Mouse (Mus musculus) bone marrow, adult 2 months (tissue): Measurements from ENCODE around the gene Mgat5.

Experiments used
- CTCF ChIP-seq: fragments of 200-500 bp; IDR thresholded peaks from 2 replicates; pipeline ENCODE4 v1.5.1; 2011; ENCODE audit warnings: low read length, control low read depth; ENCODE audit not compliant: control insufficient read depth, insufficient read depth
- POLR2A ChIP-seq: fragments of 200-500 bp; IDR thresholded peaks from 2 replicates; pipeline ENCODE4 v1.6.1; 2011; ENCODE audit warnings: low read depth, mild to moderate bottlenecking, control low read depth, low read length, borderline replicate concordance; ENCODE audit not compliant: control insufficient read depth

DNA sequence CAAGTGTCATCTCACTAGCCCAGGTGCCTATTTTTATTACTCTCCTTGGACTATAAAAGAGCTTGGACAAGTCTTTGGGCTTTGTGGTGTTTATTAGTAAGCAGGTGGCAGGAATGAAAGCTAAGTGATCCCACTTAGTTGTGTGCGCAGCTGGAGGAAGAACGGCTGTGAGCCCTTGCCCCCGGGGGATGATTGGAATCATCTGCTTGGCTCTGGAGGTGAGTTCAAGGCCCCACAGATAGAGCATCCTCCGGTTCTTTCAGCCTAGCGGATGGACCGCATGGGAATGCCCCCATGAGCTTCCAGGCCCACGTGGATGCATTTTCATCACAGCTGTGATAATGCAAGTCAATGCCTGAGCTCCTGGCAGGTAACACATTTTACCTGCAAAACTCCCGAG, 31.6 kb downstream of the Mgat5 start:
- TF ChIP-seq POLR2A (no peak), CTCF (no peak)
